Mouse (Mus musculus): ENCODE measurements around the gene Acat1. TPM values are rescaled to one million over a fixed set of nuclear protein-coding genes. Genes with fewer than 3 reads are reported as not detected.
A peak's percentile ranks its signal among the peaks of the same experiment; 100 is the strongest.

Gene Acat1
- total RNA-seq, 2 experiments from 2014 or later, result 54.5 to 55.4 TPM

GRCm38 (mm10) chr9:53535416-53536320 lies 74.5 kb downstream of the Acat1 start:
- peak in 1 of 2 experiments; percentile 10 for DNase-seq (ENCODE audit: low spot score in 2 of 2)

Other genes with a start within 250 kb of the Acat1 start
- 1 to 10 TPM; 5.3 to 6.4 TPM for gene Kdelc2, start 226.4 kb downstream of the Acat1 start, total RNA-seq (2021)
- under 1 TPM; 0.15 to 0.33 TPM for gene 4930550C14Rik, start 208.1 kb downstream of the Acat1 start, total RNA-seq (2021)
- gene Atm, start 73.6 kb downstream of the Acat1 start, total RNA-seq (2021), result 10 to 100 TPM; 19.8 to 22.0 TPM
- 10 to 100 TPM; 16.6 to 17.0 TPM for gene Npat, start 73.3 kb downstream of the Acat1 start, total RNA-seq (2021)
- gene Cul5, start 59.6 kb upstream of the Acat1 start, total RNA-seq (2021), result 10 to 100 TPM; 60.7 to 62.9 TPM
- 1 to 10 TPM; 2.1 to 2.7 TPM for gene Rab39, start 95.8 kb upstream of the Acat1 start, total RNA-seq (2021)
- gene Slc35f2, start 161.2 kb upstream of the Acat1 start, total RNA-seq (2021), result 1 to 10 TPM; 5.0 TPM
- not detected for gene Sln, start 239.8 kb upstream of the Acat1 start, total RNA-seq (2021)

Data from layer of hippocampus, adult 18-20 months (tissue).